18 mouse cellular contexts compared by ENCODE assay signal in the genomic region with DNA sequence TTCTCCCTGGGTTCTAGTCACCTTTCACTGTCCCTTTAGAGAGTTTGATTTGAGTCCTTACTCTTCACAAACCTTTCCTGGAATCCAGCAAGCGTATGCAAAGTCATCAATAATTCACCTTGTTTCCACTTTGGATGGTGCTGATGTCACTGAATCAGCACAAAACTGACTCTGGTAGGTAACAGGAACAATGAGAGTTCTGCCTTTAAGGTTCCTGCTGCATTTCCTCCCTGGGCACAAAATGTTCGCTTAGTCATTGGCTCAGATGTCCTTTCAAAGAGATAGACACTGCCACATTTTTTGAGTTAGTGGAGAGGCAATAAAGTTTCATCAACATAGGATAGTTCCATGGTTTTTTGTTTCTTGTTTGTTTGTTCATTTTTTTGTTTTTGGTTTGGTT.
"Had no signal": no experiment of that assay in that cellular context is flagged by ENCODE, and none has a peak within 500 bp of the region (broad histone marks: within the 10 kb centered on the region; RNA-seq: fewer than 3 reads in every experiment).

No protein-coding gene starts in this region.

- H3K9ac ChIP-seq: liver, embryonic 13.5 days; liver, embryonic 15.5 days; liver, postnatal 0 days; lung, embryonic 15.5 days; midbrain, embryonic 12.5 days; neural tube, embryonic 12.5 days had no signal

- H3K9me3 ChIP-seq: liver, embryonic 13.5 days; liver, embryonic 15.5 days; lung, embryonic 15.5 days; megakaryocyte, embryonic 14.5 days; midbrain, embryonic 12.5 days; neural tube, embryonic 12.5 days had no signal

- H3K27ac ChIP-seq: liver, embryonic 13.5 days; liver, embryonic 15.5 days; lung, embryonic 15.5 days; macrophage; midbrain, embryonic 12.5 days; neural tube, embryonic 12.5 days had no signal

- H3K36me3 ChIP-seq: liver, embryonic 13.5 days; liver, embryonic 15.5 days; lung, embryonic 15.5 days; midbrain, embryonic 12.5 days; neural tube, embryonic 12.5 days had no signal

- H3K4me2 ChIP-seq: liver, embryonic 13.5 days; liver, embryonic 15.5 days; lung, embryonic 15.5 days; midbrain, embryonic 12.5 days; neural tube, embryonic 12.5 days had no signal

- ATAC-seq: liver, postnatal 0 days; lung, postnatal 0 days; midbrain, embryonic 16.5 days had no signal

- H3K4me3 ChIP-seq: liver, embryonic 13.5 days; liver, embryonic 15.5 days; lung, embryonic 15.5 days; megakaryocyte, embryonic 14.5 days; midbrain, embryonic 12.5 days; neural tube, embryonic 12.5 days had no signal

- H3K27me3 ChIP-seq: liver, embryonic 13.5 days; liver, embryonic 15.5 days; lung, embryonic 15.5 days; megakaryocyte, embryonic 14.5 days; midbrain, embryonic 12.5 days; neural tube, embryonic 12.5 days had no signal

- DNase-seq: liver, embryonic 13.5 days; liver, postnatal 0 days; lung, adult 2 months; lung, postnatal 14 days; lung, postnatal 36 days; midbrain, embryonic 14.5 days; right cerebral cortex, postnatal 14 days; thymus, adult 18-20 months; thymus, postnatal 14 days; thymus, postnatal 36 days had no signal

- H3K4me1 ChIP-seq: liver, embryonic 13.5 days; liver, embryonic 15.5 days; lung, embryonic 15.5 days; midbrain, embryonic 12.5 days; neural tube, embryonic 12.5 days had no signal
